Mouse (Mus musculus): ENCODE results near the gene March5.
"Not testable (repeated sequence)": the region's sequence is repeated elsewhere in the genome, so short reads cannot be mapped to it uniquely, and the experiment has no call there.

March5 gene

GRCm38 (mm10) chr19:37208176-37208755 is 923 bp downstream of the March5 start, which contains the start of gene Cpeb3:
Gene Cpeb3, minus strand, starts transcription at chr19:37208601.
- peak; percentile 47 for DNase-seq (ENCODE audit: extremely low spot score, low spot score)

GRCm38 (mm10) chr19:37208986-37209385 is 1.6 kb downstream of the March5 start:
- DNase-seq (ENCODE audit: extremely low spot score, low spot score): no peak

GRCm38 (mm10) chr19:37209467-37210128 is 2.3 kb downstream of the March5 start:
- DNase-seq (ENCODE audit: extremely low spot score, low spot score): no peak

DNA sequence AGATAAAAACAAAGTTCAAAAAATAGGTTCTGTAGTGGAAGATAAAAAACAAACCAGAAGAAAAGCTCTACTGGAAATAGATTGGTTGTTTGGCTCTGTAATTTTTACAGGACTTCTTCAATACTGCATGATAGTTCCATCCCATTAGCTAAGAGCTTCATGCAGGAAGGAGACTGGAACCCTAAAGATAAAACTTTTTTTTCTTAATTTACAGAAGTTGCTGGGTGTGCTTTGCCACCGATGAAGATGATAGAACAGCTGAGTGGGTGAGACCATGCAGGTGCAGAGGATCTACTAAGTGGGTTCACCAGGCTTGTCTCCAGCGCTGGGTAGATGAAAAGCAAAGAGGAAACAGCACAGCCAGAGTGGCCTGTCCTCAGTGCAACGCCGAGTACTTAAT is 3.1 kb downstream of the March5 start:
- no peak for DNase-seq (ENCODE audit: extremely low spot score, low spot score)

- no peak for DNase-seq (ENCODE audit: extremely low spot score, low spot score)
Observed at GRCm38 (mm10) chr19:37211416-37211815, 4.1 kb downstream of the March5 start.

DNA sequence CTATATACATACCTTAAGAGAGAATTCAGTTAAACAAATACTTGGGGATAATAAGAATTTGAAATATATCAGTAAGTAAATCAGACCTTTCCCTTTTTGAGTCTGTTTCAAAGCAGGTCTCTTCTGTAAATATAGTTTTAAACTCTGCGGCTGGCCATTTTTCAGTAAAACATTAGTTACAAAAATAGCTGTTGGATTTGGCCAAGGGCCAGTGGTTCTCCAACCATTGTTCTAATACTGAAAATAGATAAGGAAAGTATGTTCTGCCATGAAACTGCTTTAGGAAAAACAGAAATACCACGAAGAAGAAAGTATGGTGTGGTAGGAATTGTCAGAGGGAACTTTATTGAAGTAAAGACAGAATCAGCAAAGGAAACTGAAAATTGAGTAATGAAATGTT is 7.4 kb downstream of the March5 start:
- DNase-seq (ENCODE audit: extremely low spot score, low spot score): no peak

DNA sequence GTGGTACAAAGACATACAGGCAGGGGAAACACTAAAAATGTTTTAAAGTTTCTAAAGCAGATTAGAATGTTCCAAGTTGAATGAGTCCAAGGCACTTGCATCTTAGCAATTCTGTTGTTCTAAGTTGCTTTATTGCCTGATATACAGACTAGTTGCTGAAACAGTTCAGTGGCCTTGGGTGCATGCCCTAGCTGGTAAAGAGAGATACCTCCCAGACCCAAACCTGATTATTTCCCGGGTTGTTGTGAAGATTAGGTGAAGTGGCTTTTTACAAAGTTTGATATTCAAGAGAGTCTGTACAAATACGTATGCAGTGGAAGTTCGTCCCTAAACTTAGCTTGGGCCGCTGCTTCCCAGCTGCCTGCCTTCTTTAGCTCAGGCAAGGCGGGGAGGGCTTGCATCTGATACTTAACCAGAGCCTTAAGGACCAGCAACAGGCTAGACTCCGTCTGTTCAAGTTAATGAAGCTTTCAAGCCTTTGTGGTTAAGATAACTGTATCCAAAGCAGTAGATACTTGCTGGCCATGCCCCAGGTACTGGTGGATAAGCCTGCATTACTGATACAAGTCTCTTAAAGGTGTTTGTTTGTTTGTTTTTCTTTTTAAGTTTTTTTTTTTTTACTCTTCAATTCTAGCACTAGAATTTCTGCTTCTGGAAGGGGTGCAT is 18.0 kb downstream of the March5 start:
- no peak for DNase-seq (ENCODE audit: extremely low spot score, low spot score)

DNA sequence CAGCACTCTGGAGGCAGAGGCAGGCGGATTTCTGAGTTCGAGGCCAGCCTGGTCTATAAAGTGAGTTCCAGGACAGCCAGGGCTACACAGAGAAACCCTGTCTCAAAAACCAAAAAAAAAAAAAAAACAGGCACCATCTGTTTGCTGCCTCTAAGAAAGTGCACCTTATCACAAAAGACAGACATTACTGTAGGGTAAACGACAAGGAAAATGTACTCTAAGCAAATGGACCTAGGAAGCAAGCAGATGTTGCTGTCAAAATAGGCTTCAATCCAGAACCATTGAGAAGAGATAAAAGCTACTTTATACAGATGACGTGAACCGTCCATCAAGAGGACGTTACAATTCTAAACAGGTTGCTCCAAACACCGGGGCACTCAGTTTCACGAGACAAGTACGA is 25.3 kb downstream of the March5 start:
- not testable (repeated sequence) for DNase-seq (ENCODE audit: extremely low spot score, low spot score)

- peak; percentile 59 for DNase-seq (ENCODE audit: extremely low spot score, low spot score)
Observed at GRCm38 (mm10) chr19:37233561-37234539, 26.5 kb downstream of the March5 start.

GRCm38 (mm10) chr19:37235818-37236217 is 28.5 kb downstream of the March5 start:
- no peak for DNase-seq (ENCODE audit: extremely low spot score, low spot score)

DNA sequence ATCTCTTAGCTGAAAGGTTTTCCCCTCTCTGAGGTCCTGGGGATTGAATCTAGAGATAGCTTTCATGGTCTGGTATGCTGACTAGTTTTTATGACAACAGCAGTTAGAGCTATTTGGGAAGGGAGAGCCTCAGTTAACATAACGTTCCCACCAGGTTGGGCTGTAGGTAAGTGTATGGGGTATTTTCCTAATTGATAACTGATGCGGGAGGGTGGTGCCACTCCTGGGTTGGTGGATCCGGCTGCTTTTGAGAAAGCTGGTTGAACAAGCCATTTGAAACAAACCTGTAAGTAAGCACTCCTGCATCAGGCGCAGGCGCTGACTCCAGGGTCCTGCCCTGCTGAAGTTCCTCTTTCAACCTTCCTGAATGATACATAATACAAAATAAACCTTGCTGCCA is 30.0 kb downstream of the March5 start:
- no peak for DNase-seq (ENCODE audit: extremely low spot score, low spot score)

- no peak for DNase-seq (ENCODE audit: extremely low spot score, low spot score)
Observed at GRCm38 (mm10) chr19:37237712-37238437, 30.5 kb downstream of the March5 start.

DNA sequence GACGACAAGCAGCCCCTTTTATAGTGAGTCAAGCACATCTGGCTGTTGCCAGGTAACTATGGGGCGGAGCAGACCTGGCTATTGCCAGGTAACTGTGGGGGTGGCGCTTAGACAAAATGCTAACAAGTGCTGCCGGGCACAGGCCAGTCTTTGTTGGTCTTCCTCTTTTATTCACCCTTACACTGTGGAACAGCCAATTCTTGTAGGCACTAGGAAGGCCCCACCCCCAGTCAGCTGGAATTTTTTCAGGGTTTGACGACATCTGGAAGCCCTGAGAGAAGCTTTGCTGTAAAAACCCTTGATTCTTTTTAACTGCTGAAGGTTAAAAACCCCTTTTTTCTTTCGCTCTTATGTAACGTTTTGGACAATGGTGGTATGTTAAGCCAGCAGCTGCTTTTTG is 31.3 kb downstream of the March5 start:
- DNase-seq (ENCODE audit: extremely low spot score, low spot score): no peak

GRCm38 (mm10) chr19:37239096-37239495 is 31.8 kb downstream of the March5 start:
- DNase-seq (ENCODE audit: extremely low spot score, low spot score): peak; percentile 34

- no peak for DNase-seq (ENCODE audit: extremely low spot score, low spot score)
Observed at GRCm38 (mm10) chr19:37241201-37241600, 33.9 kb downstream of the March5 start.

- DNase-seq (ENCODE audit: extremely low spot score, low spot score): no peak
Observed at GRCm38 (mm10) chr19:37242707-37243106, 35.4 kb downstream of the March5 start.

- no peak for DNase-seq (ENCODE audit: extremely low spot score, low spot score)
Observed at GRCm38 (mm10) chr19:37246859-37247258, 39.5 kb downstream of the March5 start.

DNA sequence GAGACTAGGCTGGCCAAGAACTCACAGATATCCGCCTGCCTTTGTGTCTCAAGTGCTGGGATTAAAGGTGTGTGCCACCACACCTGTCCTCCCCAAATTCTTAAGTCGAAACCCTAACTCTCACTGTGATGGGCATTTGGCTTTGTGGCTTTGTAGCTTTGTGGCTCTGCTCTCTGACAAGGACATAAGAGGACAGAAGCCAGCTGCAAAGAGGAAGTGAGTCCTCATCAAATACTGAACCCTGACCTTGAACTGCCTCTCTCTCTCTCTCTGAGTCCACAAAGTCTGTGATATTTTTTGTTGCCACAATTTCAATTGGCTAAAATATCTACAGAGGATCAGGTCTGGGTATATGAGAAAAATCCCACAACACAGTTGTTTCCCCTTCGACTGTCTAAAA is 40.9 kb downstream of the March5 start:
- DNase-seq (ENCODE audit: extremely low spot score, low spot score): no peak

GRCm38 (mm10) chr19:37252104-37252503 is 44.8 kb downstream of the March5 start:
- DNase-seq (ENCODE audit: extremely low spot score, low spot score): no peak

GRCm38 (mm10) chr19:37255321-37255720 is 48.0 kb downstream of the March5 start:
- DNase-seq (ENCODE audit: extremely low spot score, low spot score): no peak

- no peak for DNase-seq (ENCODE audit: extremely low spot score, low spot score)
Observed at GRCm38 (mm10) chr19:37262389-37262788, 55.0 kb downstream of the March5 start.
